In genomic region chr4:119961164-119961563, GRCm38 (mm10) we compare ENCODE assay signal across 22 mouse cellular contexts.
"Had no signal": no experiment of that assay in that cellular context is flagged by ENCODE, and none has a peak within 500 bp of the region (broad histone marks: within the 10 kb centered on the region; RNA-seq: fewer than 3 reads in every experiment).

No protein-coding gene starts in this region.

- DNase-seq: liver, postnatal 0 days; lung, adult 2 months; lung, postnatal 14 days; lung, postnatal 36 days; retina, postnatal 1 day; right cerebral cortex, adult 18-20 months; right cerebral cortex, postnatal 25 days; right cerebral cortex, postnatal 4 days; thymus, adult 2 months; thymus, postnatal 25 days; thymus, postnatal 4 days had no signal

- H3K4me1 ChIP-seq: midbrain, embryonic 13.5 days; midbrain, embryonic 15.5 days; neural tube, embryonic 13.5 days; neural tube, embryonic 15.5 days had no signal

- H3K27ac ChIP-seq: lung, embryonic 15.5 days; macrophage; midbrain, embryonic 13.5 days; midbrain, embryonic 15.5 days; neural tube, embryonic 13.5 days; neural tube, embryonic 15.5 days; stomach, embryonic 15.5 days; stomach, postnatal 0 days had no signal

- ATAC-seq: liver, postnatal 0 days; lung, postnatal 0 days had no signal

- H3K4me2 ChIP-seq: lung, embryonic 15.5 days; midbrain, embryonic 11.5 days; midbrain, embryonic 13.5 days; midbrain, embryonic 15.5 days; neural tube, embryonic 13.5 days; neural tube, embryonic 15.5 days; stomach, embryonic 15.5 days had no signal

- H3K9me3 ChIP-seq: lung, embryonic 15.5 days; megakaryocyte, embryonic 14.5 days; midbrain, embryonic 13.5 days; midbrain, embryonic 15.5 days; neural tube, embryonic 13.5 days; neural tube, embryonic 15.5 days; stomach, embryonic 15.5 days had no signal

- H3K27me3 ChIP-seq: lung, embryonic 15.5 days; midbrain, embryonic 13.5 days; midbrain, embryonic 15.5 days; neural tube, embryonic 13.5 days; neural tube, embryonic 15.5 days; stomach, embryonic 15.5 days had no signal

- H3K36me3 ChIP-seq: lung, embryonic 15.5 days; midbrain, embryonic 13.5 days; midbrain, embryonic 15.5 days; neural tube, embryonic 13.5 days; neural tube, embryonic 15.5 days; stomach, embryonic 15.5 days had no signal

- H3K4me3 ChIP-seq: lung, embryonic 15.5 days; megakaryocyte, embryonic 14.5 days; midbrain, embryonic 13.5 days; midbrain, embryonic 15.5 days; neural tube, embryonic 13.5 days; neural tube, embryonic 15.5 days; stomach, embryonic 15.5 days had no signal

- H3K9ac ChIP-seq: liver, postnatal 0 days; lung, embryonic 15.5 days; midbrain, embryonic 13.5 days; midbrain, embryonic 15.5 days; neural tube, embryonic 13.5 days; neural tube, embryonic 15.5 days; stomach, embryonic 15.5 days had no signal
